Mouse (Mus musculus): ENCODE data around the gene Olfr535. TPM values are rescaled to one million over a fixed set of nuclear protein-coding genes. Genes with fewer than 3 reads are reported as not detected.

Gene Olfr535
- polyA plus RNA-seq, 1 experiment from 2014 or later, result not detected

Other genes with a start within 250 kb of the Olfr535 start
- not detected in 2 replicates for gene 5830411N06Rik, start 236.9 kb upstream of the Olfr535 start, polyA plus RNA-seq (2015; fragmentation: Nextera tagmentation; extraction: Ambion mirVana)
- not detected in 2 replicates for gene Olfr525, start 163.4 kb upstream of the Olfr535 start, polyA plus RNA-seq (2015; fragmentation: Nextera tagmentation; extraction: Ambion mirVana)
- not detected in 2 replicates for gene Olfr527, start 150.2 kb upstream of the Olfr535 start, polyA plus RNA-seq (2015; fragmentation: Nextera tagmentation; extraction: Ambion mirVana)
- gene Olfr60, start 122.5 kb upstream of the Olfr535 start, polyA plus RNA-seq (2015; fragmentation: Nextera tagmentation; extraction: Ambion mirVana), result not detected in 2 replicates
- not detected in 2 replicates for gene Olfr530, start 107.9 kb upstream of the Olfr535 start, polyA plus RNA-seq (2015; fragmentation: Nextera tagmentation; extraction: Ambion mirVana)
- gene Olfr531, start 81.3 kb upstream of the Olfr535 start, polyA plus RNA-seq (2015; fragmentation: Nextera tagmentation; extraction: Ambion mirVana), result not detected in 2 replicates
- gene Olfr532, start 62.6 kb upstream of the Olfr535 start, polyA plus RNA-seq (2015; fragmentation: Nextera tagmentation; extraction: Ambion mirVana), result not detected in 2 replicates
- gene Olfr533, start 20.8 kb upstream of the Olfr535 start, polyA plus RNA-seq (2015; fragmentation: Nextera tagmentation; extraction: Ambion mirVana), result not detected in 2 replicates
- gene Olfr536, start 23.2 kb downstream of the Olfr535 start, polyA plus RNA-seq (2015; fragmentation: Nextera tagmentation; extraction: Ambion mirVana), result not detected in 2 replicates
- gene Olfr538, start 83.7 kb downstream of the Olfr535 start, polyA plus RNA-seq (2015; fragmentation: Nextera tagmentation; extraction: Ambion mirVana), result not detected in 2 replicates
- not detected in 2 replicates for gene Olfr46, start 117.1 kb downstream of the Olfr535 start, polyA plus RNA-seq (2015; fragmentation: Nextera tagmentation; extraction: Ambion mirVana)
- not detected in 2 replicates for gene Olfr61, start 144.8 kb downstream of the Olfr535 start, polyA plus RNA-seq (2015; fragmentation: Nextera tagmentation; extraction: Ambion mirVana)
- gene Olfr53, start 162.2 kb downstream of the Olfr535 start, polyA plus RNA-seq (2015; fragmentation: Nextera tagmentation; extraction: Ambion mirVana), result not detected in 2 replicates
- gene Olfr539, start 175.7 kb downstream of the Olfr535 start, polyA plus RNA-seq (2015; fragmentation: Nextera tagmentation; extraction: Ambion mirVana), result not detected in 2 replicates
- not detected in 2 replicates for gene Olfr45, start 197.7 kb downstream of the Olfr535 start, polyA plus RNA-seq (2015; fragmentation: Nextera tagmentation; extraction: Ambion mirVana)
- not detected in 2 replicates for gene Olfr541, start 213.1 kb downstream of the Olfr535 start, polyA plus RNA-seq (2015; fragmentation: Nextera tagmentation; extraction: Ambion mirVana)